Mouse (Mus musculus): Measurements from ENCODE around the gene Plcb1. TPM values are rescaled to one million over a fixed set of nuclear protein-coding genes. Genes with fewer than 3 reads are reported as not detected.
"Not testable (repeated sequence)": the region's sequence is repeated elsewhere in the genome, so short reads cannot be mapped to it uniquely, and the experiment has no call there.

Plcb1 gene
- total RNA-seq, 4 experiments from 2014 or later = 130 to 150 (median 139) TPM

- no peak for DNase-seq (ENCODE audit: low spot score in 2 of 2)
Measured at GRCm38 (mm10) chr2:135305186-135305585, 519.3 kb downstream of the Plcb1 start.

GRCm38 (mm10) chr2:135305736-135306471, 520.0 kb downstream of the Plcb1 start:
- no peak for DNase-seq (ENCODE audit: low spot score in 2 of 2)

GRCm38 (mm10) chr2:135306472-135306771, 520.6 kb downstream of the Plcb1 start:
- no peak for DNase-seq (ENCODE audit: low spot score in 2 of 2)

GRCm38 (mm10) chr2:135307787-135308186, 521.9 kb downstream of the Plcb1 start:
- DNase-seq (ENCODE audit: low spot score in 2 of 2) = no peak

GRCm38 (mm10) chr2:135315980-135316379, 530.1 kb downstream of the Plcb1 start:
- DNase-seq (ENCODE audit: low spot score in 2 of 2) = no peak

- no peak for DNase-seq (ENCODE audit: low spot score in 2 of 2)
Measured at GRCm38 (mm10) chr2:135318136-135318535, 532.3 kb downstream of the Plcb1 start.

GRCm38 (mm10) chr2:135323276-135323954, 537.5 kb downstream of the Plcb1 start:
- DNase-seq (ENCODE audit: low spot score in 2 of 2) = no peak

GRCm38 (mm10) chr2:135323955-135324302, 538.1 kb downstream of the Plcb1 start:
- peak; percentile 54 to 80 for DNase-seq (ENCODE audit: low spot score in 2 of 2)

GRCm38 (mm10) chr2:135328756-135329155, 542.9 kb downstream of the Plcb1 start:
- DNase-seq (ENCODE audit: low spot score in 2 of 2) = no peak

- DNase-seq (ENCODE audit: low spot score in 2 of 2) = peak; percentile 45 to 53
Measured at GRCm38 (mm10) chr2:135329782-135330545, 544.1 kb downstream of the Plcb1 start.

GRCm38 (mm10) chr2:135331868-135332267, 546.0 kb downstream of the Plcb1 start:
- no peak for DNase-seq (ENCODE audit: low spot score in 2 of 2)

- DNase-seq (ENCODE audit: low spot score in 2 of 2) = no peak
Measured at GRCm38 (mm10) chr2:135356311-135356710, 570.4 kb downstream of the Plcb1 start.

- no peak for DNase-seq (ENCODE audit: low spot score in 2 of 2)
Measured at GRCm38 (mm10) chr2:135361798-135362197, 575.9 kb downstream of the Plcb1 start.

- no peak for DNase-seq (ENCODE audit: low spot score in 2 of 2)
Measured at GRCm38 (mm10) chr2:135362948-135363347, 577.1 kb downstream of the Plcb1 start.

- no peak for DNase-seq (ENCODE audit: low spot score in 2 of 2)
Measured at GRCm38 (mm10) chr2:135370259-135370835, 584.5 kb downstream of the Plcb1 start.

GRCm38 (mm10) chr2:135380796-135381195, 594.9 kb downstream of the Plcb1 start:
- DNase-seq (ENCODE audit: low spot score in 2 of 2) = not testable (repeated sequence)

GRCm38 (mm10) chr2:135381396-135381795, 595.5 kb downstream of the Plcb1 start:
- no peak for DNase-seq (ENCODE audit: low spot score in 2 of 2)

GRCm38 (mm10) chr2:135387990-135388389, 602.1 kb downstream of the Plcb1 start:
- DNase-seq (ENCODE audit: low spot score in 2 of 2) = no peak

GRCm38 (mm10) chr2:135394698-135395097, 608.8 kb downstream of the Plcb1 start:
- DNase-seq (ENCODE audit: low spot score in 2 of 2) = no peak

- DNase-seq (ENCODE audit: low spot score in 2 of 2) = no peak
Measured at GRCm38 (mm10) chr2:135396375-135396774, 610.5 kb downstream of the Plcb1 start.

- no peak for DNase-seq (ENCODE audit: low spot score in 2 of 2)
Measured at GRCm38 (mm10) chr2:135397970-135398369, 612.1 kb downstream of the Plcb1 start.

- no peak for DNase-seq (ENCODE audit: low spot score in 2 of 2)
Measured at GRCm38 (mm10) chr2:135399760-135400159, 613.9 kb downstream of the Plcb1 start.
